Mouse (Mus musculus): ENCODE data around the gene Rfx4.

Rfx4 gene

DNA sequence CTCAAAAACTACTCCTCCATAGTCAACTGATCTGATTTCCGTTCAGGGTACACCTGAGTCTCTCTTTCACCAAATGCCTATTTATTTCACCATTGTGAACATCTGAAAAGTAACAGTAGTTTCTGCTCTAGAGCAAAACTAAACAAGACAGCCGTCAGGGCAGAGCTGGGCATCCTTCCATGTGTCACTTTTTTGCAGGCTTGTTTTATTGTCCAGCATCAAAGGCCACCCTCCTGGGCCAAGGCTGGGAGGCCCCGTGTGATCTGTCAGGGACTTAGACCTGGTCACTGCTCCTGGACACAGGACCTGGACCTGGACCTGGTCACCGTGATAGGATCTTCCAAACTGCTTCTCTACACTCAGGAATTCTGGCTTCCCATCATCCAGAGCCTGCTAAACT is 116.1 kb downstream of the Rfx4 start:
- DNase-seq = no peak

DNA sequence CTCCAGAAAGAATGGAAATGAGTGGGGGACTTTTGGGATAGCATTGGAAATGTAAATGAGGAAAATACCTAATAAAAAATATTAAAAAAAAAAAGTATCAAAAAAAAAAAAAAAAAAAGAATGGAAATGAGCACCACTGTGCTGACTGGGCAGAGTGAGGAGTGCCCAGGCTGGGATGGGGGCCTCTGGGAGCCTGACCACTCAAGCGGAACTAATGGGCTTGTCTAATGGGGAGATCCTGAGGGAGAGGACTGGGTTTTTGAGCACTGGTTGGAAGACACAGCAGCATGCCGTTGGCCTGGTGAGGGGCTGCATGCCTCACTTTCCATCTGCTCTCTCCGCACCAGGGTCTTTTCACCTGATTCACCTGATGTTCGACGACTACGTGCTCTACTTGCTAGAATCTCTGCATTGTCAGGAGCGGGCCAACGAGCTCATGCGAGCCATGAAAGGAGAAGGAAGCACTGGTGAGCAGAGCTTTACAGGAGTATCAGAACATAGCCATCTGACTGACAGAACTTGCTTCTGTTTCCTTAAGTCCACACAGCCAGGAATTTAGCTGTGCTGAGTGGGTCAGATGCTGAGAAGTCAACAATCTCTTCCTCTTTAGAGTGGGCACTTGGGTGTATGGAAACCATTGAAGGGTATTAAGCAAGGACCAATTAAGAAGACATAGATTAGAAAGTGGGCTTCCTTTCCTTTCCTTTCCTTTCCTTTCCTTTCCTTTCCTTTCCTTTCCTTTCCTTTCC is 124.1 kb downstream of the Rfx4 start:
- no peak for DNase-seq

DNA sequence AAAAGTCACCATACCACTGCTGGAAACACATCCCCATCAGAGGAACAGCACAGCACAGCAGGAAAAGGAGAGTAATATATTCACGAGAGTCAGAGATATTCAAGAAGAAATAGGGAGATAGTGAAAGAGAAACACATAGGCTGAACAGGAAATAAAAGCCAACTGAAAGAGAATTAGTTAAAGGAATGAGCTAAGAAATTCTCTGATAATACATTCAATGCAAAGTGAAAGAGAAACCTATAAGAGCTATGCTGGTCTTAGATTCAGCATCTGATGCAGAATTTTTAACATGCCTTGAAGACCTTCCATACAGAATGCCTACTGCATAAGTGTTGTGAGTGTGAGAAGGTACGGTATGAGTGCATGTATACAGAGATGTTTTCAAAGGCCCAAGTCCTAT is 126.7 kb downstream of the Rfx4 start:
- DNase-seq = no peak

DNA sequence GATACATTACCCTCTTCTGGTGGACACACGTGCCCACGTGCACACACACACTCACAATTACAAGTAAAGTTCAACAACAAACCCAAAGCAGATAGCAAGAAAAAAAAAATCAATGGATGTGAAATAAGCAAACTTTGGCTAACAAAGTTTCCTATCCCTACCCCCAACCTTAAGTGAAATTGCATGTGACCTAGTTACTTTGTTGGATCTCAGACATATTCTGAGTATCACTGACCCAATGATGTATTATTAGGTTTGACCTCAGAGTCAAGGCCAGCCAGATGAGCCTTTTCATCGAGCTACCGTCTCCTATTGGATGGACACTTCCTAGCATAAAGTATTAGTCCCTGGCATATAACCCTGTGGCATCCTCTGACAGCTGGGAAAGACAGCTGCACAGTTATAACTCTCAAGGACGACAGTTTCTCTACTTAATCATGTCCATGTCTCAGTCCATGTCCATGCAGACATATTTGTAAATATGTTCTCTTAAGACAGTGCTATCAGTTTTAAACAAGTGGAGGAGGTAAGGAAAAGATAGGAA is 129.6 kb downstream of the Rfx4 start:
- DNase-seq = no peak

DNA sequence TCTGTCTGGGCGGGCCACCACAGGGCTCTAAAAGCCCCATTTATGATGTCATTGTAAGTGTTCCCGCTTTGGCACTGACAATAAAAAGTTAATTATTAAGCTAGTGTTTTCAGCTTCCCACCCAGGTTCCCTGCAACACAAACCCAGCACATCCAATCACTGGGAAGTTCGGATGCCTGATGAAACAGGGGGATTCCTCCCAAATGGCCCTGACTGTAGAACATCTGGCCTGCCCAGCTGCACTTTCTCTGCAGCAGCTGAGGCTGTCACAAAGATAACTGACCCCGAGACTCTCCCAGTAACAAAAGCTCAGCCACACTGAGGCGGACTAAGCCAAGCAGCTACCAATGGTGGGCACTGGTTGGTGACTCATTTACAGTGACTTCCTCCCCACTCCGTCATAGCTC is 130.4 kb downstream of the Rfx4 start:
- DNase-seq = no peak

DNA sequence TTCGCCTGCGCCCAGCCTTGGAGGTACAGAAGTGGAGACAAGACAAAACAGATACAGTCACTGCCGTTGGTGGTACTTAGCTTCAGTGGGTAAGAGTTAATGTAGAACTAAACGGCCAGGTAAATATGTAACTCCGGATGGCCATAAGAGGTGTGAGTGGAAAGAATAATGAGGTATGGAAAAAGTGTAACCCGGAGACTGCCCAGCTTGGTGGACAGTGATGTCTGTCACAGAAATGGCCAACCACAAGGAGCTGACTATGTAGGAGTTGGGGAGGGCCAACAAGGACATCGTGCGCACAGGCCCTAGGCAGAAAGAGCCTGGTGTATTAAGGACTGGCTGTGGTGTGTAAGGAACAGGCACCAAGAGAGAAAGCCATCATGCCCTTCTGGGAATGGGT is 130.9 kb downstream of the Rfx4 start:
- no peak for DNase-seq

DNA sequence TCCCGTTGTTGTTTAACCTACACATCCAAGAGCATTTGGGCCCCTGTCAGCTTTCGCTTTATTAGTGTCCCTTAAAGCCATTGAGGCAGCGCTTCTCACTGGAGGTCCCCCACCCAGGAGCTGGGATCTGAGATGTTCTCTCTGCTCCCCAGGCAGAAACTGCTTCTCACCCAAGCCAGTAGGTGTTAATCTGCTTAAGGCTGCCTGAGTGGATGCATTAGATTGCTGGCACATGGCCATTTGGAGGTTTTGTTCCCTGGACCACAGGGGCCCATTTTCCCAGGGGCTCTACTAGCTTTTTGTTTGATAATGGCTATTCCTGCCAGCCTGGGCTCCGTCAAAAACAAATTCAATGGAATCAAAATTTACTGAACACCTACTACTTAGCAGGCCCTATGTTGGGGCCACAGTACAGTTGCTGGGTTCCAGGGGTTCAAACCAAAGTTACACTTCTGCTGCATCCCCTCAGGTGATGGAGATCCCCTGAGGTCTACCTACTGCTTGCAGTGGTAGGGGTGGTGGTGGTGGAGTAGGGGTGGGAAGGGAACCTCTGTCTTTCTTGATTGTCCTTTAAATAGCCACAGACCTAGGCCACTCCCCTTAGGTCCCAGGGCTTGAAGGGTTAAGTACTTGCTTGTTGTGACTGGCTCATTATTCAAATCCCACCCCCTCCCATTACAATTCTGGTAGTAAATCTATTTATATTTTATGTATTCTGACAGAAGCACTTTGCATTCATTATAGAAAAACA is 133.4 kb downstream of the Rfx4 start:
- DNase-seq = no peak

DNA sequence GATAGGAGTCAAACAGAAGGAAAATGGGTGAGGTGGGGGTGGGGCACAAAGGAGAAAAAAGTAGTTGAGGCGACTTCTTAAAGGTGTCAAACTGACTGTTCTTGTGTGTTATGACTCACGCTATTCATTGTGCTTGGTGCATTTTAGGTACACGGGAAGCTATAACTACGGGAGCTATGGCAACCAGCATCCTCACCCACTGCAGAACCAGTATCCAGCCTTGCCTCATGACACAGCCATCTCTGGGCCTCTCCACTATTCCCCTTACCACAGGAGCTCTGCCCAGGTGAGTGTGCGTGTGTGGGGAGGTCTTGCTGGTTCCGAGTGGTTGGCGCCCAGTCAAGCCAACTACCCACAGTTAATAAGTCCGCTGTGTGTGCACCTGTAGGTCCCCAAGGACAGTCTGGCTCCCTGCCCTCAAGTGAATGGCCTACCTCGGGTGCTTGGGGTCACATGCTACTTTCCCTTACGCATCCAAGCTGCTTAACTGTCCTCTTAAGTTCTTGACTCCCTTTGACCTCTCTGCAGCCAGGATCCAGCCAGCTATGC is 140.0 kb downstream of the Rfx4 start:
- DNase-seq = no peak

DNA sequence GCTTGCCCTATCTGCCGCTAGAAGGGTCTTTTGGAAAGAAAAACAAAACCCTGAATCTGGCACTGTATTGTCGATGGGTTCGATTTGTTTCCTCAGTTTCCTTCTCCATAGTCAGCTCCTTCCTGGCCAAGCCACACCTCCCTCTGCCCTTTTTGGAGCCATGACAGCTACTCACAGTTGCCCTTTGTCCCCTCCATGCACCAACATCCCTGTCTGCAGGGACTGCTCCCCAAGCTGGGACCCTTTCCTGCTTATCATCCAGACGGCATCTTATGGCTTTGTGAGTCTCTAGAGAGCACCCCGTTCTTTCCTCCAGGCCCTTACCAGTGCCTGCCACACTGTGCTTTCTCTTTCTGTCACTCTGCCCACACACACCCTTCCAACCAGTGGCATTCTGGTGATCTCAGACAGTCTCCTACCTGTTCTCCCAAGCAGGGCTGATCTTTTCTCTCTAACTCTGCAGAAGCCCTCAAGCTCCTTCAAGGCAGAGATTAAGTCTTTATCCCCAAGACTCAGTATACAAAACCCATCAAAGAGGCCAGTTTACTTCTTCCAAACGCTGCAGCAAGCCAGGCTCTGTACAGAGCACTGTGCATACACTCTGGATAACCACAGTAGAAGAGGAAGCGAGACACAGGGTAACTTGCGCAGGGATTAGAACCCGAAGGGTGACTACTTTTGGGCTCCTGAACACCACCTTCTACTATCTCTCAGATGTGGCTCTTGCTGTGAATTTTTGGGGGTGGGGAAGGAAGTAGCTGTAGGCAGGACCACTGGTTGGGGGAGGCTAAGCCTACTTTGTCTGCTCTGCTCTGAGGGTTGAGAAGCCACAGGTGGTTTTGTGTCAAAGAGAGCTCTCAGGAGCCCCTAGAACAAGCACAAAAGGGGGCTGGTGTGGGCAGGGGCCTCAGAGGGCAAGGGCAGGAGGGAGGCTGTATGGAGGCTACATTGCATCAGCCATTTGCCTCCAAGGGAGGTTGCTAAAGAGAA is 141.4 kb downstream of the Rfx4 start:
- DNase-seq = no peak

DNA sequence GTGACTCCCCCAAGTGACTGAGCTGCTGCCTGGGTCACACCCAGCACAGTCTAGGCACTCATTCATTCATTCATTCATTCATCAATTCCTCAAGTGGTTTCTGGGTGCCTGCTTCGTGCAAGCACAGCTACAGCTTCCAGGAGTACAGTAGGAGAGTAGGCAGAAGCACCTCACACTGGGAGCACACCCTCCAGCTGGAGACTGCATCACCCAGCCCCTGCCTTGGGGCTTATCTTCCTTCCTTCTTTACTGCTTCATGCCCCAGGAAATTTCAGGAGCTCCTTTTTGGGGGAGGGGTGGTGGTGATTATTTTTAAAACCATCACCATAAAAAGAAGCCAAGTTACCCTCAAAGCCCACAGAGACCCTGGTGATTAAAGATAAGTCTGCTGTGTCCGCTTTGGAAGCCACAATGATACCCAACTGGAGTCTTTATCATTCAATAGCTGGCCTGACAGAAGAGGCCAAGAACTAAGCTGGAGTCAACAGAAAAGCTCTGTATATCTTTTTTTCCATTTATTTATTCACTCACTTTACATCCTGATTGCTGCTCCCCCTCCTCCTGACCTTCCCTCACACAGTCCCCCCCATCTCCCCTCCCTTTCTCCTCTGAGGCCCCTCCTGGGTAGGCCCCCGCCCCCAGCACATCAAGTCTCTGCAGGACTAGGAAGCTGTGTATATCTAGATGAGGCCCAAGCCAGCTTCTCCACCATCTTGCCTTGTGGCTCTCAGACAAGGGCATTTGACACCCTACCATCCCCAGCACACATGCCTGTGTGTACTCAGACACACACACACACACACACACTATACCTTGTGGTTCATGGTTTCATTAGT is 142.5 kb downstream of the Rfx4 start:
- no peak for DNase-seq

DNA sequence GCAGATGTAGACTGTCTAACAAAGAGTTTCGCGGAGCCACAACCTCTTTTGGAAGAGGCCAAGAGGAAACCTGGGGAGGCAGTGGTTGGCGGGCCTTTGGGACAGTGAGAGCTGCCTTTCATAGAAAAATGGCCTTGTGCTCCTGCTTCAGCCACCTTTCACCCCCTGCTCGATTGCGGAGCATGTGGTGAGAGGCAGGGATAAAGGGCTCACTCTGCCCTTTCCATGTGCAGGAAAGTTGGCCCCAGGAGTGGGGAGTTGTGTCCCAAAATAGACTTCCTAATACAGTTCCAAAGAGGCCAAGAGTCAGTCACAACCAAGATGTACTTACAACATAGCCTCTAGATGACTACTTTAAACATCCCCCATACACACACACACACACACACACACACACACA is 145.8 kb downstream of the Rfx4 start:
- DNase-seq = no peak

DNA sequence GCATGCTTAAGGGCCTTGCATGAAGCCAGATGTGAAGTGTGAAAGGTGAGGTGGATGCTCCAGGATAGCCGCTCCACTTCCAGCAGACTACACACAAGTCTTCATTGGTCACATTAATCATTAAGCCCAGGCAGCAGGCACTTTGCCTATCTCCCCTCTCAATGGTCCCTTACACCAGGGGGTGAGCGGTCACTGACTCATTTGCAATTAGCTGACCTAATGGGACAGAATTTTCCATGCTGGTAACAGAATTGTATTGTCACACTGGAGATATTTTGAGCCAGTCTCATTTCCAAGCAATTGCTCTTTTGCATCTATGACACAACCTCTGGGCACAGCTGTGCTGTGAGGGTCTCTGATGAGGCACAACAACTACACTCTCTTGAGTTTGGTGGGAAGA is 146.4 kb downstream of the Rfx4 start:
- no peak for DNase-seq

DNA sequence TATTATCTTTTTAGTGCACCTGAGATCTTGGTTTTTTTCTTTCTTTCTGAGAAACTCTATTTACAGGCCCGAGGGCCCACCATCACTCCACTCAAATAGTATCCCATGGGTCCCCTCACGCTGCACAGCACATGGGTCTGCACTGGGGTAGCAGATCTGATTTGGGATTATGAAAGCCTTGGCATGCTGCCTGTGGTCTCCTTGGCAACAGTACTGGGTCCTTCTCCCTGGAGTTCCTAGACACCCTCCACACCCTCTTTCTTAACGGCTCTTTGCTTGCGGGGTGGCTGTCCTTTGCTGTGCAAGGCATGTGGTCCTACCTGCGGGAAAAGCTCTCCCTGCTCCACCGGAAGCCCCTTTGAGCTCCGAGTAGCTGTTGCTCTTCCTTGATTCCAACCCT is 147.4 kb downstream of the Rfx4 start:
- peak in 1 of 2 experiments; percentile 31 for DNase-seq

DNA sequence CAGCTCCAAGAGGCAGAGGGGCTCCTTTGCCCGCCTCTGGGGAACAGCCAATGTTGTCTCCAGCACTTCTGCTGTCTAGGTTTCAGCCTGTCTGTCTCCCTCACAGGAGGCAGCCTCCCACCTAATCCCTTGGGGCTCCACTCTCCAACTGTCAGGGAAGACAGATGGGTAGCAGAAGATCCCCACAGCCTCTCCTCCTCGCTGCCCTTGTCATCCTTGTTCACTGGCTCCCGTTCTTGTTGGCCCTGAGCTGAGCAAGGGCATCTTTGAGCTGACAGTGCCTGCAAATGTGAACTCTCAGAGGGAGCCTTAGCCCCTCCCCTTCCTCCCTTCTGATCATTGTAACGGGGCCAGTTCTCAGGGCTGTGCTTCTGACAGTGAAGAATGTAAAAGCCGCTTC is 147.9 kb downstream of the Rfx4 start:
- peak in 1 of 2 experiments; percentile 19 for DNase-seq

DNA sequence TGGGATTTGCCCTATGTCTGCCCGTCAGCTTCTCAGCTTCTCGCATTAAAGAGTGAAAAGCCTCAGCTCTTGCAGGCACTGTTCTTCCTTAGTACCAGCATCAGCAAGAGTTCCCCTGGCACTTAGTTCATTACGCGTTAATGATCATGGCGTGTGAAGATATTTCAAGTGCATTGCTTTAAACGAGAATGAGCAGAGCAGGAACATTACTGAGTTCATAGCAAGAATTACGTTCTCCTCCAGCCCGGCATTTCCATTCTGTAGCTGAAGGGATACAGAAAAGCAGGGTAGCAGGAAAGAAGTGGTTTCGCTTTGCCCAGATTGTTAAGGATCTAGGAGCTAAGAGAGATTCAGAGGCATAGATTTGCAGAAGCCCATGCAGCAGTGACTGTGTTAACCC is 151.0 kb downstream of the Rfx4 start:
- DNase-seq = no peak

DNA sequence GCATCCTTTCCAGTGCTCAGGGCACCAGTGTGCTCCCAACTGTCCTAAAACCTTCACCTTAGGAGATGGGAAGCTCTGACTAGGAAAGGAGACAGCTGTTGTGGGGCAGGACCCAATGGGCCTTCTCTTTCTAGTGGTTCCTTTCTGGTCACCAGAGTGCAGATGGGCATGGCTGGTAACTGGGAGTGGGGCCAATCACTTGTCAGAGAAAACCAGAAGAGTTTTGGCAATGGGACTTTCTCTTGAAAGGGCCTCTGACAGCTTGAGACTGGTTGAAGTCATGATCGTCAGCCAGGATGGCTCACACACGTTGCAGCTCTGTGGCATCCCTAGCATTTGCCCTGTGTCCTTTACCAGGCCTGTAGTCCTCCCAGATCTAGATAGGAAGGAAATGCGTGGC is 152.1 kb downstream of the Rfx4 start:
- DNase-seq = no peak

DNA sequence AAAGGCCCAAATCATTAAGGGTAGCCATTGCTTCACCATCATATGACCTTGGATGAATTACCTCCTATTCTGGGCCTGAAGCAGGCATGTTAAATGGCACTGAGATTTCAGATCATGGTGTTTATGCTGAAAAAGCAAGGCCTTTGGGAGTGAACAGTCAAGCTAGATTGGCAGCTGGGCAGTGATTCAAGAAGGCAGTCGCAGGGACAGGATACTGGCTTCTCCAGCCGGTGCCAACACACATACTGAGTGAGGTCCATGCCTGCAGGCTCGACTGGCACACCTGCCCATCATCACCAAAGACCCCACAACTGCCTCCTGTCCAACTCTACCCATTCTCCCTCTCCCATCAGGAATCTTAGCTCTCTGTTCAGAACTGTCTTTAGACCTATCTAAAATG is 152.6 kb downstream of the Rfx4 start:
- no peak for DNase-seq

DNA sequence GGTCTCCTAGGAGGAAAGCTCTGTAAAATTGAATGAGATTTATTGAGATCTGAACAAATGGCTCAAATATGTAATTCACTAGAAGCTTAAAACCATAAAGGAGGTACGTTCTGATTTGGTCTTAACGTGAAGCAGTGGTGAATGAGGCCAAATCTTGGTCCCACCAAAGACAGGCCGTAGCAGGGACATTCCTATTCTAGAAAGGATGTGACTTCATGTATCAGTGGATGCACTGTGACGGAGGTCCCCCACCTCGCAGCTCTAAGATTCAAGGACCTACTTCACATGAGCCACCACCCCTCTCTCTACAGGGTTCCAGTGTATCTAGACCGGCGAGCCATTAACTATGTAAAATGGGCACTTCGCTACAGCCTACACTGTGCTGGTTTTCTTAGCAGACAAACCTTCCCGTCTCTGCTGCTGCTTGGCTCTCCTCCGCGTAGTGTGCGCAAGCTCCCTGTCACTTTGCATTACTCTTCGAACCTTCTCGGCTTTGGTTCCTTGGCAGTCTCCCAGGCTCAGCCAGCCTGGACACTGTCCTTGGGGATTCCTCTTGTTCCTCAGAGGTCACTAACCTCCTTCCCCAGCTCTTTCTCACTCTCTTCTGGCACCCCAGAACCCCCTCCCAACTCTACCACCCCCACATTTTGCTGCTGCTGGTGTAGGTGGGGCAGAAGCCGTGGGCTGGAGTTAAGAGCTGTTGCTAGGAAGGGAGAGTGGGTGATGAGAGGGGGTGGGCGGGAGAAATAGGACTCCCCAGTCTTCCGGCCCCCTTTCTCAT is 153.3 kb downstream of the Rfx4 start:
- DNase-seq = peak; percentile 22 to 34

DNA sequence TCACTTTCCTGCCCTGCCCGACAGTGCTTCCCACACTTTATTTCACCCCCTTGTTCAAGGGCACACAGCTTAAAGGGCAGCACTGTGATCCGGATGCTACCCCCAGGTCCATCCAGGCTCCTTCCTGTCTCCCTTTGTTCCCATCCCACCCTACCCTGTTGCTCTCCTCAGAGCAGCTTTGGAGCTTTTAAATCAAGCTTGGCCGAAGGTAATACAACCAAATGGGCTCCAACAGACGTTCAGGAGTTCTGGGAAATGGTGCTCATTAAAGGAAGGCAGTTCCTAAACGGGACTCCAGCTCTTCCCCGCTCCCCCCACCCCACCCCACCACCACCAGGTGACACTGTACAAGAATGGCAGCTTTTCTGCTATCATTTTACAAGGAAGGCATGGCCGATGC is 154.3 kb downstream of the Rfx4 start:
- no peak for DNase-seq

DNA sequence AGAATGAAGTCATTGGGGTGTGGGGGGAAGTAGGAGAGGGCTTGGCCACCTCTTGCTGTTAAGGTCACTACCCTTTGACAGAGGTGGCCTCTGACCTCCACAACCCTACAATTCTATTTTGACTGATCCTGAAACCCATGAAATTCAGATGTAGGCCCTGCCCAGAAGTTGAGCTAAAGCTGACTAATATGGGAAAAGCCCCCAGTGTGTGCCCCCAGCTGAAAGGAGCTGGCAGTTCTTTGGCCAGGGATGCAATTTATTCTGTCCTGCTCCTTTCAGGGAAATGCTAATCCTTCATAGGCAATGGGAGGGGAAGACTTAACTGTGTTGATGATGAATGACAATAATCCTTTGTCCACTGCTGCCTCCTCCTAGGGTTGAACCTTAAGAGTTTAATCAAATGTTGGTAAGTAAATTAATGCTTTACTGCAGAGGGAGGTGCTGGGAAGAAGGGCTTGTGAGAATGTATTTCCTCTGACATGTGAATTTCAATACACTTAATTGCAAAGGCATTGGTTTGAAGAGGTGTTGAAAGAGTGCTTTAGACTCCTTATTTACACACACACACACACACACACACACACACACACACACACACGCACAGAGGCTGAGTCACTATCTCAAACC is 155.0 kb downstream of the Rfx4 start:
- no peak for DNase-seq
